Mouse (Mus musculus): ENCODE measurements at regions not wholly inside any gene's neighbourhood (a gene's known extent, or its start where the extent isn't known, plus 50 kb on each side); places are given as distances from the start of the nearest gene placed in this dataset. TPM values are rescaled to one million over a fixed set of nuclear protein-coding genes. Genes with fewer than 3 reads are reported as not detected.

DNA sequence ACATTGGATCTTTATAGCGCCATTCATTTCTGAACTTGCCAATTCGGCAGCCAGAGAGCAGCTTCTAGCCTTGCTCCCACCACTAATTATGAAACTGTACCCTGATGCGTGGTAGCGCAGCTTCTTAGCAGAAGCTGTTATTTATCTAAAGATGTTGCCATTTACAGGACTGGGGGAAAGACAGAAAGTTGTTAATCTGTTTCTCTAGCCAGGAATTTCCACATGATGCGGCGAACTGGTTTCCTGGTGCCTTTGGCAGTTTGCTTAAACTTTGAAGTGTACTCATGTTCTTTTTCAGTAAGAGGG lies 100.7 kb downstream of the 4931417E11Rik start:
- Histone ChIP-seq H3K9ac (ENCODE audit: low read depth, low read length) (no peak overlapping the region), H3K27me3 (replicated peaks; ENCODE audit: control insufficient read depth, insufficient read depth, low read length) (peaks cover 6% of the 10 kb centered on the region), H3K4me2 (peak overlapping the region; percentile 35), H3K9me3 (ENCODE audit: control insufficient read depth, low read length) (no peaks in the 10 kb centered on the region), H3K27ac (ENCODE audit: low read depth, low read length) (no peak overlapping the region), H3K4me1 (replicated peaks; ENCODE audit: control insufficient read depth, insufficient read depth, low read length) (no peaks in the 10 kb centered on the region), H3K4me3 (ENCODE audit: low read depth, low read length) (no peak overlapping the region), H3K36me3 (ENCODE audit: control insufficient read depth, insufficient read depth, low read length) (no peaks in the 10 kb centered on the region)
- ATAC-seq (replicated peaks; ENCODE audit: low FRiP score): no peak
- no peak for DNase-seq (ENCODE audit: low spot score)
- WGBS: 22% methylated on average over 6 of the region's 6 CpGs

DNA sequence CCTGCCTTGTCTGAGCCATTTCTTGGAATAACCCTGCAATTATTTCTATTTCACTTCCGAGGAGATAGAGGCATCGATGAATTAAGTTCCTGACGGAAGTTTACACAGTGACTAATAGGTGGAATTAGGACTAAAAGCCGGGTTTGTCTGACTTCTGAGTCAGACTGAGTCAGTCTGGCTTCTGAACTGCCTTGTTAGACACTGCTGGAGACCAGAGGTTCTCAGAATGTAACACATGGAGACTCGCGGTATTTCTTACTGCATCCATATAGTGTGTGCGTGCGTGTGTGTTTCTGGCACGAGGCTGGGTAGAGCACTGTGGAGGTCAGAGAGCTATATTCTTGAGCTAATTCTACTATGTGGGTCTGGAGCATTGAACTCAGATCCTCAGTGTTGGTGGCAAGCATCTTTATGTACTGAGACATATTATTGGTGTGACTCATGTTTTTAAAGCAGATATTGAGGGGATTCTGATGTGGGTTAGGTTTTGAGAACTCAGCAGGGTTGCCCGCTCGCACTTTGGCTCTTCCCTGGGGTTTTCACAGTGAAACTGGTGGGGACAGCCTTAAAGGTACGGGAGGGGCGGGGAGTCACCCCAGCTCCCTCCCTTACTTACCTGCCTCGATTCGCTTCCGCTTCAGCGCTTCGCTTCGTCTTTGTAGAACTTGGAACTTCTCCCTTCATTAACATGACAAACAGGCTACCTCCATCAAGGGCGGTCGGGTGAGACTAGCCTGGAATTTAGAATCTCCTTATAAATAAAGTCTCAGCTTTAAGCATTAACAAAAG lies 101.2 kb downstream of the 4931417E11Rik start:
- 14% methylated on average over 21 of the region's 21 CpGs for WGBS
- Histone ChIP-seq H3K4me3 (ENCODE audit: low read depth, low read length) (no peak overlapping the region), H3K27me3 (replicated peaks; ENCODE audit: control insufficient read depth, insufficient read depth, low read length) (peaks cover 6% of the 10 kb centered on the region), H3K36me3 (ENCODE audit: control insufficient read depth, insufficient read depth, low read length) (no peaks in the 10 kb centered on the region), H3K9ac (ENCODE audit: low read depth, low read length) (no peak overlapping the region), H3K4me1 (replicated peaks; ENCODE audit: control insufficient read depth, insufficient read depth, low read length) (no peaks in the 10 kb centered on the region), H3K9me3 (ENCODE audit: control insufficient read depth, low read length) (no peaks in the 10 kb centered on the region), H3K4me2 (peak overlapping the region; percentile 35), H3K27ac (ENCODE audit: low read depth, low read length) (no peak overlapping the region)
- ATAC-seq (replicated peaks; ENCODE audit: low FRiP score): peak; percentile 34; the same call in 1 of the 2 replicates
- DNase-seq (ENCODE audit: low spot score): no peak

DNA sequence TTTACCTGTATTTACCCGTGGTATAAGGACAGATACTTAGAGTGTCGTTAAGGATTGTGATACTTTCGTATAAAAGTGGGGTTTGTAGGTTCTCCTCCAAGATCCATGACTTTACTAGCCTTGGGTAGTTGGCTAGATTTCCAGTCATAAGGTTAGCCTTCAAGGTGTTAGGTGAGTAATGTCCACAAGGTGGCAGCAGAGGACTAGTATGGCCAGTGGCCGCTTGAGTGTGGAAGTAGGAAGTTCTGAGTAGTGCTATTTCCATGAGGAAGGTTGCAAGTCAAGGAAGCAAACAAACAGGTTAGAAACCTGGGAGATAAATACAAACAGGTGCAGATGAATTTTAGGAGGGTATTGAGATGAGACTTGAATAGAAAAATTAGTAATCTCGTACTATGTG lies 101.9 kb downstream of the 4931417E11Rik start:
- no peak overlapping the region for H3K27ac ChIP-seq (ENCODE audit: low read depth, low read length)
- WGBS: 6% methylated on average over 5 of the region's 5 CpGs
- DNase-seq (ENCODE audit: low spot score) (peak; percentile 37), ATAC-seq (replicated peaks; ENCODE audit: low FRiP score) (no peak; the same call in 1 of the 2 replicates)
- peaks cover 6% of the 10 kb centered on the region for H3K27me3 ChIP-seq (replicated peaks; ENCODE audit: control insufficient read depth, insufficient read depth, low read length)
- no peak overlapping the region for H3K4me3 ChIP-seq (ENCODE audit: low read depth, low read length)
- no peaks in the 10 kb centered on the region for H3K36me3 ChIP-seq (ENCODE audit: control insufficient read depth, insufficient read depth, low read length)
- H3K4me2 ChIP-seq: peak overlapping the region; percentile 35
- no peaks in the 10 kb centered on the region for H3K9me3 ChIP-seq (ENCODE audit: control insufficient read depth, low read length)
- no peak overlapping the region for H3K9ac ChIP-seq (ENCODE audit: low read depth, low read length)
- no peaks in the 10 kb centered on the region for H3K4me1 ChIP-seq (replicated peaks; ENCODE audit: control insufficient read depth, insufficient read depth, low read length)

DNA sequence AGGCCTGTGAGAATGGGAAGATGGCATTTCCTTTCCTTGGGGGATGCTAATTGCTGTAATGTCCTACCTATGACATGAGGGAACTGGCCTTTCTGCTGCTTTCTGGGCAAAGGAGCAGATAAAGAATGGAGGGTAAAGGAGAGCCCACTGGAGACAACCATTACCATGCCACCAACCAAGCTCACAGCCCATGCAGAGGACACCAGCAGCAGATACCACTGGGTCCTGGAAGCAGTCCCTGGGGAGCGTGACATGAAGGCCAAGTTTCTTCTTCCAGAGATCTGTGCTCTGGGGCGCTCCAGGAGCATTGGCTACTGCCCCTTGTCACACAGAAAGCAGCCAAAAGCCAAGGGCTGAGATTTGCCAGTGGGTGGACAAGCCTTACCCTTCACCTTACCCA lies 102.8 kb downstream of the 4931417E11Rik start:
- Histone ChIP-seq H3K4me1 (replicated peaks; ENCODE audit: control insufficient read depth, insufficient read depth, low read length) (no peaks in the 10 kb centered on the region), H3K4me3 (ENCODE audit: low read depth, low read length) (no peak overlapping the region), H3K27ac (ENCODE audit: low read depth, low read length) (no peak overlapping the region), H3K27me3 (replicated peaks; ENCODE audit: control insufficient read depth, insufficient read depth, low read length) (peaks cover 6% of the 10 kb centered on the region), H3K36me3 (ENCODE audit: control insufficient read depth, insufficient read depth, low read length) (no peaks in the 10 kb centered on the region), H3K9me3 (ENCODE audit: control insufficient read depth, low read length) (no peaks in the 10 kb centered on the region), H3K9ac (ENCODE audit: low read depth, low read length) (no peak overlapping the region), H3K4me2 (no peak overlapping the region)
- DNase-seq (ENCODE audit: low spot score) (no peak), ATAC-seq (replicated peaks; ENCODE audit: low FRiP score) (no peak)
- 82% methylated on average over 2 of the region's 2 CpGs for WGBS

DNA sequence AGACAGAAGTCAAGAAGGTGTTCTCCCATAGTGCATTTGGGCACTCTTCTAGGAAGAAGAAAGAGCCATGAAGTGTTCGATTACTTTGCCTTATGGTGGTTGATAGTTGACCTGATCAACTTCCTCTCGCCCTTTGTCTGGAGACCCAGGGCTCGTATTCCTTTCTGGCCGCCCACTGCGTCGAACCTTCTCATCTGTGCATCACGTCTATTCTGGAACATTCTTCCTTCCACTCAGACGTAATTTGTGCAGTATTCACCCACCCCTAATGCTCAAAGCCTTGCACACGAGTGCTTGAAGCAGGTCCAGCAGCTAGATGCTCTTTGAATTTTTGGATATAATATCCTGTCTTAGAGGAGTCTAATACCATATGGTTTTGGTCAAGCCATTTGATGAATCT lies 104.2 kb downstream of the 4931417E11Rik start:
- H3K4me1 ChIP-seq (replicated peaks; ENCODE audit: control insufficient read depth, insufficient read depth, low read length): no peaks in the 10 kb centered on the region
- WGBS: 86% methylated on average over 9 of the region's 9 CpGs
- no peak for DNase-seq (ENCODE audit: low spot score)
- H3K27me3 ChIP-seq (replicated peaks; ENCODE audit: control insufficient read depth, insufficient read depth, low read length): peaks cover 6% of the 10 kb centered on the region
- no peak overlapping the region for H3K9ac ChIP-seq (ENCODE audit: low read depth, low read length)
- no peaks in the 10 kb centered on the region for H3K9me3 ChIP-seq (ENCODE audit: control insufficient read depth, low read length)
- H3K4me3 ChIP-seq (ENCODE audit: low read depth, low read length): no peak overlapping the region
- no peak overlapping the region for H3K4me2 ChIP-seq
- ATAC-seq (replicated peaks; ENCODE audit: low FRiP score): no peak
- H3K27ac ChIP-seq (ENCODE audit: low read depth, low read length): no peak overlapping the region
- no peaks in the 10 kb centered on the region for H3K36me3 ChIP-seq (ENCODE audit: control insufficient read depth, insufficient read depth, low read length)

DNA sequence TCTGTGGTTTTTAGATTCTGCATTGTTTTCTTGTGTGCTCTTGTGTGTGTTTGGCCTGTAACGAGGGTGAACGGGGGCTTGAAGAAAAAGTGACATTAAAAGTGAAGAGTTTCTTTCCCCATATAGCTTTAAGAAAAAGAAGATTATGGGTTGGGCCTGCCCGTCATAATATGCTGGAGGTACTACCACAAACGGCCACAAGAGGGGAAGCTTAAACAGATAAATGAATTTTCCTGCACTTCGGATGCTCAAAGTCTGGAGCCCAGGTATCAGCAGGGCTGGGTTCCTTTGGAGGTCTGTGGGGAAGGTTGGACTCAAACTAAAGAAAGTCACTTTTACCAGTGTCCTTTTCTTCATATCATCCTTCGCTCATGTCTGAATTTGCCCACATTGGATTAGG lies 86.8 kb downstream of the Suclg1 start:
- Histone ChIP-seq H3K27me3 (replicated peaks; ENCODE audit: control insufficient read depth, insufficient read depth, low read length) (no peaks in the 10 kb centered on the region), H3K36me3 (ENCODE audit: control insufficient read depth, insufficient read depth, low read length) (no peaks in the 10 kb centered on the region), H3K27ac (ENCODE audit: low read depth, low read length) (no peak overlapping the region), H3K4me2 (no peak overlapping the region), H3K4me1 (replicated peaks; ENCODE audit: control insufficient read depth, insufficient read depth, low read length) (no peaks in the 10 kb centered on the region), H3K9ac (ENCODE audit: low read depth, low read length) (no peak overlapping the region), H3K9me3 (ENCODE audit: control insufficient read depth, low read length) (no peaks in the 10 kb centered on the region), H3K4me3 (ENCODE audit: low read depth, low read length) (no peak overlapping the region)
- no peak for ATAC-seq (replicated peaks; ENCODE audit: low FRiP score)
- WGBS: 63% methylated on average over 6 of the region's 6 CpGs
- DNase-seq (ENCODE audit: low spot score): no peak

DNA sequence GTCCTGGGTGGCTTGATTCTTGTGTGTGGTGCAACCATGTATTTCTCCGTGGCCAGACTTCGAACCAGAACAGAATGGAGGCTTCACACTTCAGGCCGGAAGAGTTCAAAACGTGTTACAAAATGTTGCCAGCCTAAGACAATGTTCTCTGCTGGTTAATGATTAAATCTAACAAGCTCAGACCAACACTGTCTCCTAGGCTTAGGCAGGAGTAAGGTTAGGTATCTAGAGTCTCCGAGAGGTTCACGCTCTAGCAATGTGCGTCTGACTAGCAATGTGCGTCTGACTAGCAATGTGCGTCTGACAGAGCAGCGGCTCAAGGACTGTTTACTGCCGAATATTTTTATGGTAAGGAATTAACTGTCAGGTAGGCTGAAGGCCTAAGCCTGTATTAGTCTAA lies 81.5 kb downstream of the Suclg1 start:
- Histone ChIP-seq H3K4me3 (ENCODE audit: low read depth, low read length) (no peak overlapping the region), H3K9me3 (ENCODE audit: control insufficient read depth, low read length) (no peaks in the 10 kb centered on the region), H3K27me3 (replicated peaks; ENCODE audit: control insufficient read depth, insufficient read depth, low read length) (no peaks in the 10 kb centered on the region), H3K4me2 (no peak overlapping the region), H3K9ac (ENCODE audit: low read depth, low read length) (no peak overlapping the region), H3K27ac (ENCODE audit: low read depth, low read length) (no peak overlapping the region), H3K4me1 (replicated peaks; ENCODE audit: control insufficient read depth, insufficient read depth, low read length) (no peaks in the 10 kb centered on the region), H3K36me3 (ENCODE audit: control insufficient read depth, insufficient read depth, low read length) (no peaks in the 10 kb centered on the region)
- WGBS: 77% methylated on average over 11 of the region's 11 CpGs
- no peak for DNase-seq (ENCODE audit: low spot score)
- no peak for ATAC-seq (replicated peaks; ENCODE audit: low FRiP score)

Small RNA genes in the stretch of these regions (microRNA-seq; reads per million reads assigned to microRNA genes)
- not detected for gene Gm24370 (ENCODE audit: borderline number of aligned reads)
